Mouse (Mus musculus) gastrocnemius, postnatal 4 days (tissue): Measurements from ENCODE around the gene Mill2. TPM values are rescaled to one million over a fixed set of nuclear protein-coding genes. Genes with fewer than 3 reads are reported as not detected.
"Not testable (repeated sequence)": the region's sequence is repeated elsewhere in the genome, so short reads cannot be mapped to it uniquely, and the experiment has no call there.

Source experiments
- DNase-seq, 2 experiments: peaks; one replicate each; pipeline ENCODE4 v3.0.0; 2021 to 2022; ENCODE audit warnings: low spot score in 2 of 2, mixed read lengths in 2 of 2
- long read RNA-seq, 2 experiments: library from polyadenylated mRNA; stranded (forward); transcript quantifications; one replicate each; pipeline ENCODE4 v2.0.0; 2021
- total RNA-seq, 2 experiments: library from RNA; stranded (reverse); gene quantifications; 2 replicates each; pipeline ENCODE4 v1.2.3; 2021

Mill2 gene
- total RNA-seq = 1 to 10 TPM; 4.3 to 4.6 TPM
- long read RNA-seq, experiment 1, partial matches to known transcripts = 0 of 2 reads
- long read RNA-seq, experiment 1, other reads (novel, unspliced or antisense) = 2 of 2 reads
- long read RNA-seq, experiment 2, partial matches to known transcripts = 0 of 3 reads
- long read RNA-seq, experiment 2, other reads (novel, unspliced or antisense) = 2 of 3 reads

GRCm38 (mm10) chr7:18839865-18840264, at the start of gene Mill2:
Gene Mill2, plus strand, starts transcription at chr7:18839966.
- no peak for DNase-seq

DNA sequence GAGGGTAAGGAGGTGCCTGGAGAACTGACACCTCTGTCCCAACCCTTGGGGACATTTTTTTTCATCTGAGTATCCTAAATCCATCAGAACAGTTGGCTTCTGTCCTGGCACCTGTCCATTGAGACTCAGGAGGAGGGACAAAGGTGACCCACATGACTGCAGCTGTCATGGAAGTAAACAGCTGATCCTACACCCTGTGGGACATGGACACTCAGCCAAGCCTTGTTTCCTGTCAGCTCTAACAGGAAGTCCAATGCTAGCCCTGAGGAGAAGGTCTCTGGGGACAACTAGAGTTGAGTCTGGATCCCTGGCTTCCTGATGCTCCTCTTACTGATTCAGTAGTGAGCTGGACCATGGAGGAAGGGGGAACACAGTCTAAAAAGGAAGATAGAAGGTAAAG, 49.1 kb upstream of the Mill2 start:
- DNase-seq = not testable (repeated sequence)

- DNase-seq = no peak
Measured at GRCm38 (mm10) chr7:18798420-18798819, 41.3 kb upstream of the Mill2 start, which contains the start of gene Psg19. Gene Psg19, minus strand, starts transcription at chr7:18798520.

- no peak for DNase-seq
Measured at GRCm38 (mm10) chr7:18799129-18799528, 40.6 kb upstream of the Mill2 start.

- no peak for DNase-seq
Measured at GRCm38 (mm10) chr7:18803526-18803925, 36.2 kb upstream of the Mill2 start.

DNA sequence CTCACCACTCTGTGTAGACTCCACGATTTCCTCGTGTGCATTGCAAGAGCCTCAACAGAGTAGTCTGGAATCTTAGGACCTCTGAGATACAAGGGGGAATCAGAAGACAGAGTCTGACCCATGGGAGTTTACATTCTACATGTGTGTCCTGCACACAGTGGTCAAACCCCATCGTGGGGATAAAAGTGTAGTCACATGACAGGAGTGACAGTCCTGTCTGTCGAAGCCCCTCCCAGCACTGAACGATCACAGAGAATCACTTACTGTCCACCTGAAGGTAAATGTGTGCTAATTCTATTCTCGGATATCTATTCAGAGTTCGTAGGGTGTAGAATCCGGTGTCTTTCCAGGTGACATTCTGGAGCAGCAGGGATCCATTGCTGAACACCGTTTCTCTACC, 21.5 kb upstream of the Mill2 start:
- DNase-seq = no peak

DNA sequence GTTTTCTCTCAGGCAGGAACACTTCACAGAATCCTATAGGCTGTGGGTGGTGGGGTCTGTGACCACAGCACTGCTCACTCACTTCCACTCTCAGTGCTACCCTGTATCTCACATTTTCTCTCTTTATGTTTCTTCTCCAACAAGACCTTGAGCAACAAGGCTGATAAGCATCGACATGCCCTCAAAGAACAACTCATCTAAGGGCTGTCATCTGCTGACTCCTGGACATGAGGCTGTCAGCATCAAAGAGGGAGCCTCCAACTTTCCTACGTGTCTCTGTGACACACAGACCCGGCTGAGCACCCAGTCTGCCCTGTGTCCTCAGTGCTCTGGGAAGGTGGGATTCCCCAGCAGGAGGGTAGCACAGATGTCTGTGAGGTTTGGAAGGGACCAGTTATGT, 18.3 kb upstream of the Mill2 start, which contains the start of gene Psg17:
TSS of gene Psg17 (minus strand) at position 101 of the 400 bp plus-strand sequence.
- no peak for DNase-seq

DNA sequence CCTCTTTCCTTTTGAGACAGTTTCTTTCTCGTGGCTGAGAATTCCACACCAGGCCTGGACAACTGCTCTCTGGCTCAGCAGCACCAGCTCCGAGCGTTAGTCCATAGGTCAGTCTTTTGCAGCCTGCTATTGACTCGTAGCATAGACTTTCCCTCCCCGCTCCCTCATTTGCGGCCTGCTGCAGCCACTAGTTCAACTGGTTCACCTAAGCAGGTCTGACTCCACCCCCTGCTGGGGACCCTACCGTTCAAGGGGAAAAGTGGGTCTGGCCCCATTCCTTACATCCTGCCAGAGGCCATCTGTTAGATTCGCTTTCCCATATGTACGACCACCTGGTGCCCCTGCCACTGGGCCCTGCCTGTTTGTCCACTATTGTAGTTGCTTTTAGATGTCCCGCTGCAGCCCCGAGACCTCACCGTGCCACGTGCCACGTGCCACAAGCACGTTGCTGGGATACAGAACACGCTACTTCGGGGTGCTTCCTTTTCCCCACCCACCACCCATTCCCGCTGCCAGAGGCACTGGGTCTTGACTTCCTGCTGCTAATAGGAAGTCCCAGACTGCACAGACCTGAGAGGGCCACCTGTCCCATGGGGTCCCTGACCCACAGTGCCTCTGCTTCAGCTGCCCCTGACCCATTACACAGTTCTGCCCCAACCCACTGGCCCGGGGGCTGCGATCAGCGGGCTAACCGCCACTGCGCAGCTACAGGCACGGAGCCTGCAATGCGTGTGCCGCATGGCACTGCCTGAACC, 11.8 kb upstream of the Mill2 start:
- no peak for DNase-seq

DNA sequence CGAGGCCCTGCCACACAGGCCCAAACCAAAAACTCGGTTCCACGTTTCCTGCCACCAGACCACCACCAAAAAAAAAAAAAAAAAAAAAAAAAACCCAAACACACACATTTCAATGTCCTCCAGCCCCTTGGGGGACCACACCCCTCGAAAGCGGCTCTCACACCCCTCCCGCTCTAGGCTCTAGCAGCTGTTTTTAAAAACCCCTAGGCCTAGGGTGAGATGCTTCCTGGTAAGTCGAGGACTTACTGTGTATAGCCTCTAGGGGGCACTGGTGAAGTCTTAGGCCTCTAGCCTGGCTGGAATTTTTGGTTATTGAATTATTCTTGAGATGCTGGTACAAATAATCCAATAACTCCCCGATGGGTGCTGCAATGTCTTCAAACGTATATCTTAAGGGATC, 11.2 kb upstream of the Mill2 start:
- DNase-seq = no peak

GRCm38 (mm10) chr7:18829545-18829944, 10.2 kb upstream of the Mill2 start:
- DNase-seq = no peak

GRCm38 (mm10) chr7:18832298-18832697, 7.5 kb upstream of the Mill2 start:
- no peak for DNase-seq

DNA sequence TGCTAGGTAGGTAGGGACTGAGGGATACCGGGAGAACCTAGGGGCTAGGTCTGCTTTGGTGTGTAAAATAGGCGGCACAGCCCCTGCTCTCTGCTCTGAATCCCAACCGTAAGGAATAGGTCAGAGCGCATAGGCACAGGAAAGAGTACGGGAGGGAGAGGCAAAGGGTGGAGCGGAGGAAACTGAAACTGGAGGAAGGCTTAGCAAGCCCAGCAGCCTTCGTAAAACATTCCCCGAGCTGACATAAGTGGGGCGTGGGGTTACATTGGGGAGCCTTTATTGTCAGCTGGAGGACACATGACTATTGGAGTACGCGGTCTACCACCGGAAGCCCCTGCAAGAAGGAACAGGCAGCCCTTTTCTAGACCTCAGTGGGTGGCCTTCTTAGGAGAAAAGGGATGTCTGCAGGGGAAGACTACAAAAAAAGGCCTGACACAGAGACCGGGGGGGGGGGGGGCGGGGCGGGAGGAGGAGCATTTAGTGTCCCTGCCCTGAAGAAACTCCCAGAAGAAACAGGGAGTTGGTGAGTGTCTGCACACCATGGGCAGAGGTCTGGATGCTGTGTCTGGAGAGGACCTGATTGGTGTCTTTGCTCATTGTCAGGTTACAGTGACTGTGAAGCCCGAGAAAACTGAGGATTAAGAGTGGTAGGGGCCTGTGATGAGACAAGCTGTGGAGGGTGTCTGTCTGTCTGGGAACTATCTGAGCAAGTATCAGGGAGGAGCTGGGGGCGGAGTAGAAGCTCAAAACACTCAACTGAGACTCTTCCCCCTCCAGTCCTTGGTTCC, 814 bp downstream of the Mill2 start:
- DNase-seq = peak in 1 of 2 experiments; percentile 40

DNA sequence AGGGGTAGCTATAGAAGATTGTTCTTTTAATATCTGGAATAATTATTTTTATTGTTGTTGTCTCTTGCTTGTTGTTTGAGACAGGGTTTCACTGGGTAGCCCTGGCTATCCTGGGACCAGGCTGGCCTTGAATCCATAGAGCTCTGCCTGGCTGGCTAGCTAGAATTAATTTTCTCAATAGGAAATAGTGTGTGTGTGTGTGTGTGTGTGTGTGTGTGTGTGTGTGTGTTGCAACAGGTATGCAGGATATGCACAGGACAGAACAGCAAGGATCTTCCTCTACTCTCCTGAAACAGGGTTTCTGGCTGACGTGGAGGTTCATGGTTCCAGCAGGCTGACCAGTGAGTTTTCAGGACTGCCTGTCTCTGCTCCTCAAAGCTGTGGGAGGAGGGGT, 1.4 kb downstream of the Mill2 start:
- no peak for DNase-seq

DNA sequence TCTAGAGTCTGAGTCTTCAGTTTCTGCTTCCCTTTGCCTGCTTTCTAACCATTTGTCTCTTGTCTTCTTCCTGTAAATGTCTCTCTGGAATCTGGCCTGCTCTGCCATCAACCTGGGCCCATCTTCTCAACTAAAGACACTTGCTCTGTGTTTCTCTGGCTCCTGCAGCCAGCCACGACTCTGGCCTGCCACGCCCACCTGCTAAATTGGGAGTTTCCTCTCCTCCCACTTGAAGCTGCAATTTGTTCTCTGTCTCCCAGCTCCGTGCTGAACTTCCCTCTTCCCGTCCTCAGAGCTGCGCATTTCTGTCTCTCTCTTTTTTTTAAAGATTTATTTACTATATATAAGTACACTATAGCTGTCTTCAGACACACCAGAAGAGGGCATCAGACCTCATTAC, 5.0 kb downstream of the Mill2 start:
- no peak for DNase-seq

DNA sequence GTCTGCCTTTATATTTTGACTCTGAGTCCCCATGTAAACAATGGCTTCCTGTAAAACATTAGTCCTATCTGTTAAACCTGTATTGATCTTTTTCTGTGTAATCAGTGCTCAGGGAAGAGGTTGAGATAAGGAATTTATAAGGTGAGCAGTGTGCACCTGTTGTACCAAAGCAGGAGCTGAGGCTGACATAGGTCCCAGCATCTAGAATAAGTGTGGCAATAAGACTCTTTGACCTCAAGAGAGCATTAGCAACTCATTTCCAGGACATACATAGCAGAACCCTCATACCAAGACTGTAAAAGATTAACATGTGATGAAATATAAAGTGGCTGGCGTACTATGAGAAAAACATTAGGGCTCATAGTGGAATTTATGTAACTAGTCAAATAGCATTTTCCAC, 8.6 kb downstream of the Mill2 start:
- no peak for DNase-seq

DNA sequence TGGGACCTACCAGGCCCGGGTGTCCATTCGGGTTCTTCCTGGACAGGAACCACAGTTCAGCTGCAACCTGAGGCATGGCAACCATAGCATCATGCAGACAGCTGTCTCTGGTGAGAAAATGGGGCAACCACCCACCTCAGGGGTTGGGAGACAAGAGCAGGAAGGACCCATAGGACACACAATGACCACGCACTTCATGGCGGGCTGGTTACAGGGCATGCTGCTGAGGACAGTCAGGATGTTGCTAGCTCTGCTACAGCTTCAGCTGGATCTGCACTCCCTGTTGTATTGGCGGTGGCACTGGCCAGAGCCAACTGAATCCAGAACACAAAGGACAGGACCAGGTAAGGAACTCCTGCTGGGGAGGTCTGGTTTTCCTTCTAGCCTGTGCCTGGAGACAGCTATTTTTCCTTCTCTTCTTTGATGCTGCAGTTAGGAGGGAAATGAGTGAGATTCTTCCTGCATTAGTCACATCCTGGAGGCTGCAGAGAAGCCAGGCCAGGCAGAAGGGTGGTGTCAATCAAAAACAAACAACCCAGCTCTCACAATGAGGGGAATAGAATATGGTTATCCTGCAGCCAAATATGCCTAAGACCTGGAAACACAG, 18.6 kb downstream of the Mill2 start:
- DNase-seq = no peak

- no peak for DNase-seq
Measured at GRCm38 (mm10) chr7:18862801-18863200, 23.0 kb downstream of the Mill2 start.

DNA sequence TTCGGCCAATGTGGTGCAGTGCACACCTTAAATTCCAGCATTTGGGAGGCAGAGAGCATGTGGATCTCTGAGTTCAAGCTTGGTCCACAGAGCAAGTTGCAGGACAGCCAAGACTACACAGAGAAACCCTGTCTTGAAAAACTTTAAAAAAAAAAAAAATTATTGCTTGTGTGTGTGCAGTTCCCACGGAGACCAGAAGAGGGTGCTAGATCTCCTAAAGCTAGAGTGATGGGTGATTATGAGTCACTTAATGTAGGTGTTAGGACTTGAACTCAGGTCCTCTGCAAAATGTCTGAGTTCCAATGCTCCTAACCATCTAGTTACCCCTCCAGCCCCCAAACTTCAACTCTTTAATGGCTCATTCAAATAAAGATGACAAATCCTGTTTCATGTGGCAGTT, 28.7 kb downstream of the Mill2 start:
- DNase-seq = no peak

DNA sequence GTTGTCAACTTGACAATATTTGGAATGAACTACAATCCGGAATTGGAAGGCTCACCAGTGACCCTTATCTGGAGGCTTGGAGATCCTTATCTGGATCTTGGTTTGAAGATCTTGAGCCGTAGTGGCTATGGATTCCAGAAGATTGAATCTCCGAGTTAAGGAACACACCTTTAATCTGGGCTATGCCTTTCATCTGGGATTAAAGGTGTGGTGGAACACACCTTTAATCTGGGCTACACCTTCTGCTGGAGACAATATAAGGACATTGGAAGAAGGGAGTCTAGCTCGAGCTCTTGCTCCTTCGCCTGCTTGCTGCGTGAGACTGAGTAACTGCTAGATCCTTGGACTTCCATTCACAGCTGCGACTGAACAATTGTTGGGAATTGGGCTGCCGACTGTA, 31.3 kb downstream of the Mill2 start, which contains the start of gene Pglyrp1:
TSS of gene Pglyrp1 (plus strand) at position 301 of the 400 bp plus-strand sequence.
- DNase-seq = not testable (repeated sequence)

GRCm38 (mm10) chr7:18872014-18872802, 32.4 kb downstream of the Mill2 start:
- no peak for DNase-seq

DNA sequence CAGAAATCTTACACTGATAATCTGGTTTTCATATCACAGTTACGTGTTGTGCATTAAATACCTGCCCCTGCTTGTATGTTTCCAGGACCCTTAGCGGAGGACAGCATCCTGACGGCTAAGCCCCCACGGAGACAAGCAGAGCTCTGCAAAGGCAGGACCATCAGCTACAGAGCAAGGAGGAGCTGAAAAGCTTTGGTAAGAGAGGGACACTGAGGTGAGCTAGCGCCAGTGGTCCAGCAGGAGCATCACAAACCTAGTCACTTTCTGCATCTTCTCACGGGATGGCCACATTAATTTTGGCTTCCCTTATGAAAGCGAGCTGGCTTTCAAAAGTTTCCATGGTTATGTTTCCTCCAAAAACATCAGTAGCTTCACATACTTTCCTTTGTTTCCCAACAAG, 33.0 kb downstream of the Mill2 start:
- DNase-seq = no peak
